Mouse (Mus musculus) ovary, postnatal 14 days (tissue): ENCODE measurements at regions not wholly inside any gene's neighbourhood (a gene's known extent, or its start where the extent isn't known, plus 50 kb on each side); places are given as distances from the start of the nearest gene placed in this dataset.

Experiments used
- DNase-seq: peaks from one replicate; pipeline ENCODE4 v3.0.0; 2022; ENCODE audit warnings: low spot score

- no peak for DNase-seq
Measured at GRCm38 (mm10) chr8:49015701-49016100, 171.9 kb upstream of the Tenm3 start.

- peak; percentile 9 for DNase-seq
Measured at GRCm38 (mm10) chr8:49015200-49015599, 171.4 kb upstream of the Tenm3 start.

- DNase-seq = no peak
Measured at GRCm38 (mm10) chr8:49006236-49006965, 162.7 kb upstream of the Tenm3 start.

- no peak for DNase-seq
Measured at GRCm38 (mm10) chr8:48981667-48982066, 137.9 kb upstream of the Tenm3 start.

- DNase-seq = no peak
Measured at GRCm38 (mm10) chr8:48980755-48981154, 137.0 kb upstream of the Tenm3 start.

- no peak for DNase-seq
Measured at GRCm38 (mm10) chr8:48970655-48971054, 126.9 kb upstream of the Tenm3 start.

GRCm38 (mm10) chr8:48964929-48965328, 121.2 kb upstream of the Tenm3 start:
- DNase-seq = no peak

GRCm38 (mm10) chr8:48957614-48958013, 113.9 kb upstream of the Tenm3 start:
- DNase-seq = no peak

- no peak for DNase-seq
Measured at GRCm38 (mm10) chr8:48951412-48951811, 107.7 kb upstream of the Tenm3 start.

GRCm38 (mm10) chr8:48944177-48944576, 100.4 kb upstream of the Tenm3 start:
- DNase-seq = no peak

GRCm38 (mm10) chr8:48937144-48937543, 93.4 kb upstream of the Tenm3 start:
- DNase-seq = no peak

GRCm38 (mm10) chr8:48927135-48927534, 83.4 kb upstream of the Tenm3 start:
- no peak for DNase-seq

GRCm38 (mm10) chr8:48915275-48915674, 71.5 kb upstream of the Tenm3 start:
- DNase-seq = no peak

- no peak for DNase-seq
Measured at GRCm38 (mm10) chr8:48912842-48913241, 69.1 kb upstream of the Tenm3 start.

- DNase-seq = no peak
Measured at GRCm38 (mm10) chr8:48901668-48902406, 58.1 kb upstream of the Tenm3 start.

GRCm38 (mm10) chr8:48896687-48897086, 52.9 kb upstream of the Tenm3 start:
- no peak for DNase-seq

- no peak for DNase-seq
Measured at GRCm38 (mm10) chr8:48896251-48896650, 52.5 kb upstream of the Tenm3 start.

- DNase-seq = no peak
Measured at GRCm38 (mm10) chr8:48895586-48895985, 51.8 kb upstream of the Tenm3 start.
